Mouse (Mus musculus): ENCODE measurements at regions not wholly inside any gene's neighbourhood (a gene's known extent, or its start where the extent isn't known, plus 50 kb on each side); places are given as distances from the start of the nearest gene placed in this dataset.

- no peak for DNase-seq (ENCODE audit: low spot score)
Measured at GRCm38 (mm10) chr3:21512081-21512480, 564.4 kb upstream of the Tbl1xr1 start.

- DNase-seq (ENCODE audit: low spot score): no peak
Measured at GRCm38 (mm10) chr3:21524426-21524937, 552.0 kb upstream of the Tbl1xr1 start.

GRCm38 (mm10) chr3:21530862-21531261 lies 545.6 kb upstream of the Tbl1xr1 start:
- DNase-seq (ENCODE audit: low spot score): no peak

DNA sequence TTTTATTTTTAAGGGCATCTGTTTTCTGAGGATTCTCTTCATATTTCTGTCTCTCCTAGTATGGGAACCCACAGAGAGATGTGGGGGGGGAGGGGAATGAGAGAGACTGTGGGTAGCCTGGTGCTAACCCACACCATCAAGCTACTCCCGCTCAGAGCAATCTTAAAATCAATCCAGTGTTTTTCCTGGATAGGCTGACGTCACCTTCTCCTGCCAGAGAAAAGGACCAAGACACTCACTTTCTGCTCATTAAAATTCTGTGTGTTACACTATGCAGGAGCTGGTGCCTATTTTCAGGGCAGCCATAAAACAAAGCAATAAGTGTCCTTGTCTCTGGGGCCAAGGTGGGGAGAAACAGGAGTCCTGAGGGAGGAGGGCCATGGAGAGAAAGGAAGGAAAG lies 537.3 kb upstream of the Tbl1xr1 start:
- DNase-seq (ENCODE audit: low spot score): no peak

GRCm38 (mm10) chr3:21544456-21544855 lies 532.0 kb upstream of the Tbl1xr1 start:
- DNase-seq (ENCODE audit: low spot score): no peak

- DNase-seq (ENCODE audit: low spot score): no peak
Measured at GRCm38 (mm10) chr3:21545156-21545893, 531.1 kb upstream of the Tbl1xr1 start.

DNA sequence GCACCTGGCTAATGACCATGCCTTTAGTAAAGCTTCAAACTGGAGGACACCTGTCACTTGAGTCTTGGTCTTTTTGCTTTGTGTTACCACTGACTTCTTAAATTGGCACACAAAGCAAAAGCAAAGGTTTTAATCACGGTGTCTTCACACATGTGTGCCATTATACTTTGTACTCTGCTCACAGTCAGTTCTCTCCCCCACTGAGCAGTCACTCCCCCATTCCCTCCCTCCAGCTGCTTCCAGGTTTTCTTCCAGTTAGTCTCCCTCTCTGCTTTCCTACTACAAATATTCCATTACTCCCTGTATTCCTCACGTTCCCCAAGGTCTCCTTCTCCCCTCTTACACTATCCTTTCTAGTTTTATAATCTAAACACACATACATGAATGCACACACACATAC lies 530.0 kb upstream of the Tbl1xr1 start:
- DNase-seq (ENCODE audit: low spot score): no peak

DNA sequence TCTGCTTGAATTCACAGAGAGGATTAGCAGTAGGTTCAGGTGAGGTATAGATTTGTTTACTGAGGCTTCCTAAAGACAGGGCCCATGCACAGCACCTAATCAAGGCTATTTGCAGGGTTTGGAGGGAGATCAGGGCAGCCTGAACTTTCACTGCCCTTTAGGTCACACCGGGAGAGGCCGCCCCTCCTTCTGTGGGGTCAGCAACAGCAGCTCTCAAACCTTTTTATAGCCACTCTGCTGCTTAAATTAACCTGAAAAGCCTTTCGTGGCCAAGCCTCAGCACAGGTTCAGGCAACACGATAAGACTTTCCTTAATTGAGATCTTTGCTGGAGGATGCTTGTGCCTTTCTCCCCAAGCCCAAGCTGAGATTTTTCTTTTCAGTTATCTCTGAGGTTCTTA lies 526.8 kb upstream of the Tbl1xr1 start:
- no peak for DNase-seq (ENCODE audit: low spot score)

GRCm38 (mm10) chr3:21553159-21553758 lies 523.2 kb upstream of the Tbl1xr1 start:
- no peak for DNase-seq (ENCODE audit: low spot score)

DNA sequence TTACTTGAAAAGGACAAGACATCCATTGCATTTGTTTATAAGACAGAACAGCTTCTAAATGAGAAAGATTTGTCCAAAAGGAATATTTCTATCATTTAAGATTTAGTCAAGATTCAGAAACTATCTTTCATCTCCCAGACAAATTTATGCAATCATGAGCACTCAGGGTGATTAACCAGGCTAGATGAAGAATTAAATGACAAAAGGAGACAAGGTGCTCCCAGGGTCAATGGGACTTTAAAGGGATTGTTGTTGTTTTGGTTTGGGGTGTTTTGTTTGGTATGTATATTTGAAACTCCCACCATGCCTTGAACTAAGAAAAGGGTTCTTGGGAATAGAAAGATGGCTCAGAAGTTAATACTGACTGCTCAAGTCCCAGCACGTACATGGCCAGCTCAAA lies 522.6 kb upstream of the Tbl1xr1 start:
- DNase-seq (ENCODE audit: low spot score): no peak

GRCm38 (mm10) chr3:21557963-21558441 lies 518.5 kb upstream of the Tbl1xr1 start:
- DNase-seq (ENCODE audit: low spot score): no peak

DNA sequence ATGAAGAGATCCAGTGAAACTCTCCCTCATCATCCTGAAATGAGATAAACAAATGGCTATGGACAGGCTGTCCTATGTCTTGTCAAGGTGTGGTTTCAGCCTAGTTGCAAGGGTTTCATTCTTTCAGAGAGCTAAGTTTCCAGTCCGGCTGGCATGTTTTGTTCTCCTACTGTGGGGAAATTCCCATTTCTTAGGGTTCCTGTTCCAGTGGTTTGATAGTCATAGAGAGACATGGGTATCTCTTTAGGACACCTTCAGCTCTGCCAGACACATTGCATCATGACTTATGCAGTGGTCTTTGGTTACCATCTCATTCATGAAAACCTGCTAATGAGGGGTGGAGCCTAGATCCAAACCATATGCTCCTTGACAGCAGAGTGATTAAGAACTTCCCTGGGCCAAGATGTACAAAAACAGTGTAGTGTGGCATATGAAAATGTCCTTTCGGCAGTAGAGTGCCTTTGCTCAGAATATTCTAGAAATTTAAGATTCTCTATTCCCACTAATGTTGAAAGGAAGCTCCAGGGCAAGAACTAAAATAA lies 513.6 kb upstream of the Tbl1xr1 start:
- DNase-seq (ENCODE audit: low spot score): no peak

GRCm38 (mm10) chr3:21563454-21563853 lies 513.0 kb upstream of the Tbl1xr1 start:
- DNase-seq (ENCODE audit: low spot score): no peak

DNA sequence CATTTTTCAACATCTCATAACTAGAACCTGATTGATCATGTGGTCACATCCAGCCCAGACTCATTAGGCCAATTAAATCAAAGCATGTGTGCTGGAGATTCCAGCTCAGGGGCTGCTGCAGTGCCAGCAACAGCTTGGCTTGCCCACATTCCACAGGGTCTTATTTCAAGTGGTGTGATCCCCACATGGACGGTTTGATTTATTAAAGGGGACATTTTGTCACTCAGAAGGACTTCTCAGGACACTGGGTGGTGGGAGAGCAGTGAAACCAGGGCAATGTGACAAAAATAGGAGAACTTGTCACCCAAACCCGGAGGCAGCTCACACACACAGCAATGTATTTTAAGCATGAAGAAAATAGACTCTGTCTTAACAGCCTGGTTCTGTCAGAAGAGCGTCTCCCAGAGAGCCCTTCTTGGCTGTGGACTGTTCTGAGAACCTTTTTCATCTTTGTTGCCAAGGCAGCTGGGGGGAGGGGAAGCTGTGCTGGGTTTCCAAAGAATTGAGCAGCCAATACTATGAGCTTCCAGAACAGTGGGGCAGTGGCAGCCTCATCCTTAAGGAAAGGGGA lies 512.2 kb upstream of the Tbl1xr1 start:
- no peak for DNase-seq (ENCODE audit: low spot score)

GRCm38 (mm10) chr3:21564847-21565485 lies 511.5 kb upstream of the Tbl1xr1 start:
- no peak for DNase-seq (ENCODE audit: low spot score)

- no peak for DNase-seq (ENCODE audit: low spot score)
Measured at GRCm38 (mm10) chr3:21569721-21570120, 506.7 kb upstream of the Tbl1xr1 start.

- no peak for DNase-seq (ENCODE audit: low spot score)
Measured at GRCm38 (mm10) chr3:21578635-21579034, 497.8 kb upstream of the Tbl1xr1 start.

DNA sequence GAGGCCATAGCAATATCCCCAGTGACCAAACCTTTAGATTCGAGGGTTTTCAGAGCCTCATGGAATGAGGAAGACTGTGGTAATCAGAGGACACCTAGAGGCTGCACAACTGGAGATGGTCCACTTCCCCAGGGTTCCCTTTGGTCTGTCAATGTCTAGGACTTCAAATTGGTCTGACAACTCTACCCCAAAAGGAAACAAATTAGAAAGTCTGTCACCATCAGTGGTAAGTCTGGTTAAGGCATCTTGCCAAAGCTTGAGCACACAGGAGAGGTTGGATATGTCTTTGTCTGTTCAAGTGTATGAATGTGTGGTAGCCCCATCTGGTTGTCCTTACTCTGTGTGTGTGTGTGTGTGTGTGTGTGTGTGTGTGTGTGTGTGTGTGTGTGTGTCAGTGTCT lies 494.3 kb upstream of the Tbl1xr1 start:
- DNase-seq (ENCODE audit: low spot score): no peak

GRCm38 (mm10) chr3:21585767-21586166 lies 490.7 kb upstream of the Tbl1xr1 start:
- no peak for DNase-seq (ENCODE audit: low spot score)

DNA sequence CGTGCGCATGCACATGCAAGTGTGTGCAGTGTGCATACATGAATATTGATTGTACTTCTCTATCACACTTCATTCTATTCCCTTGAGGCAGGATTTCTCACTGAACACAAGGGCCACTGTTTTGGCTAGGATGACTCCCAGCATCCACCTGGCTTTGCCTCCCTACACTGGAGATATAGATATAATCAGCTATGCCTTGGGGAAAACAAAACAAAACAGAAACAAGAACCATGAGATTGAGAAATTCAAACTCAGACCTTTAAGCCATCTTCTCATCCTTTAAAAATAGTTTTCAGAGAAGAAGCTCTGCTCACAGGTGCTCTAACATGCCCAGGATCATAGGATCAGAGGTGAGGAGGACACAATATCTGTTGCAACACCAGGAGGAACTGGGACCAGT lies 469.6 kb upstream of the Tbl1xr1 start:
- no peak for DNase-seq (ENCODE audit: low spot score)

DNA sequence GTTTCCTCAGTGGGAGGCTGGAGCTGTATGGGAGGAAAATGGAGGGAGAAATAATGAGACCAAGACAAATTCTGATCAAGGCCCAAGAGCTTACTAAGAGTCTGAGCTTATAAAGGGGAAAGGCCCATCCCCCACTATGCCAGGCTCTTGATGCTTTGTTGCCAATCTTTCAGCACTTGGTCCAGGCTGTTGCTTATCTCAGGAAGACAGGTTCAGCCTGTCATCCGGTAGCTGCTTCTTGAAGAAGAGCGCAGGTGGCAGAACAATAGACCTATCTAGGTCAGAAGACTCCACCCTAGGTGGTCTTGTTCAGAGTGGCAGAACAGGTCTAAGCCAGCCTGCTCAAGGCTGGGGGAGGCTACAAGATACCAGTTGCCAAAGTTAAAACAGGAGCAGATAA lies 466.2 kb upstream of the Tbl1xr1 start:
- no peak for DNase-seq (ENCODE audit: low spot score)

- DNase-seq (ENCODE audit: low spot score): no peak
Measured at GRCm38 (mm10) chr3:21621745-21622144, 454.7 kb upstream of the Tbl1xr1 start.
